13 mouse cellular contexts compared by ENCODE assay signal in genomic region chr19:29037026-29037425, GRCm38 (mm10).
"Had no signal": no experiment of that assay in that cellular context is flagged by ENCODE, and none has a peak within 500 bp of the region (broad histone marks: within the 10 kb centered on the region; RNA-seq: fewer than 3 reads in every experiment).

No protein-coding gene starts in this region.

- H3K9me3 ChIP-seq: liver, embryonic 15.5 days; stomach, embryonic 15.5 days had no signal

- H3K4me2 ChIP-seq: limb, embryonic 13.5 days; liver, embryonic 11.5 days; liver, embryonic 15.5 days; lung, embryonic 14.5 days; midbrain, embryonic 13.5 days; stomach, embryonic 15.5 days had no signal

- H3K4me3 ChIP-seq: limb, embryonic 13.5 days; liver, embryonic 15.5 days; midbrain, embryonic 13.5 days; stomach, embryonic 15.5 days had no signal

- H3K27ac ChIP-seq: limb, embryonic 13.5 days; liver, embryonic 15.5 days; midbrain, embryonic 13.5 days; stomach, embryonic 15.5 days had no signal

- H3K27me3 ChIP-seq: limb, embryonic 13.5 days; liver, embryonic 15.5 days; midbrain, embryonic 13.5 days; stomach, embryonic 15.5 days had no signal

- H3K4me1 ChIP-seq: limb, embryonic 13.5 days; midbrain, embryonic 13.5 days; stomach, embryonic 15.5 days had no signal

- DNase-seq: kidney, postnatal 25 days; layer of hippocampus, adult 9-11 months; layer of hippocampus, postnatal 36 days; lung, embryonic 14.5 days; lung, postnatal 36 days; right cerebral cortex, postnatal 14 days; thymus, adult 2 months; thymus, postnatal 25 days had no signal

- H3K9ac ChIP-seq: limb, embryonic 13.5 days; liver, embryonic 15.5 days; lung, embryonic 14.5 days; midbrain, embryonic 13.5 days; stomach, embryonic 15.5 days had no signal

- ATAC-seq: midbrain, embryonic 13.5 days had no signal
